8 mouse cellular contexts compared by ENCODE assay signal in the genomic region with DNA sequence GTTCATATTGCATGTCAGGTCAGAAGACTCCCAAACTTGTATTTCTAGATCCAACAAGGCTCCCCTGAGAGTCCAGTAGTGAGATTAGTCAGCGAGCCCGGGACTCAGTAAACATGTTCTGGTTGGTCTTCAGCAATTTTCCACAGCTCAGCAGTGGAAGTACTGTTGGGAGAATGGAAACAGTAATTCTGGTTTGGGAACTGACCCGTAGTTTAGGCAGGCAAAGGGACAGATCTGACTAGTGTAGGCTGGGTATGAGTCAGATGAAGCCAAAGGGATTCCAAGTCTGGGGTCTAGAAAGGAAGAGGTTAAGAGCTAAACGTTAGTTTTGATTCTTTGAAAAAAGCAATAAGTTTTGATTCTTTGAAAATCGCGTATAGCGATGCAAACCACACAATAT. TPM values are rescaled to one million over a fixed set of nuclear protein-coding genes. Genes with fewer than 3 reads are reported as not detected.
A peak's percentile ranks its signal among the peaks of the same experiment; 100 is the strongest.
DNase-seq lines count a peak whose midpoint lies in the region; ATAC-seq and TF ChIP-seq lines count a peak whose summit lies in the region.

No protein-coding gene starts in this region.

- no peak for DNase-seq in lung, postnatal 0 days (ENCODE audit: low spot score)
- no peak for DNase-seq in lung, adult 18-20 months
- DNase-seq in embryonic facial prominence, embryonic 14.5 days (ENCODE audit: low spot score) = peak; percentile 24
- no peak for DNase-seq in layer of hippocampus, adult 11-12 months (ENCODE audit: low spot score)
- no peak for DNase-seq in layer of hippocampus, postnatal 14 days (ENCODE audit: low spot score in 2 of 2)
- no peak for DNase-seq in right cerebral cortex, postnatal 10 days (ENCODE audit: low spot score in 2 of 2)

- H3K27ac ChIP-seq in lung, postnatal 0 days (ENCODE audit: low read length) = peak overlapping the region; percentile 92
- H3K27ac ChIP-seq in embryonic facial prominence, embryonic 14.5 days (replicated peaks; ENCODE audit: low read depth, low read length) = peak overlapping the region; percentile 87
- peak overlapping the region; percentile 72; the same call in 1 of the 2 replicates for H3K27ac ChIP-seq in hindbrain, embryonic 16.5 days (ENCODE audit: low read depth, low read length)
- H3K27ac ChIP-seq in neural tube, embryonic 12.5 days = no peak overlapping the region

- H3K36me3 ChIP-seq in lung, postnatal 0 days (ENCODE audit: insufficient read depth, low read length) = no peaks in the 10 kb centered on the region
- H3K36me3 ChIP-seq in embryonic facial prominence, embryonic 14.5 days (ENCODE audit: control insufficient read depth, insufficient read depth, low read length) = 0 out of 2 replicates have a peak, but pooled peaks cover 14% of the 10 kb centered on the region
- no peaks in the 10 kb centered on the region for H3K36me3 ChIP-seq in hindbrain, embryonic 16.5 days (ENCODE audit: control insufficient read depth, insufficient read depth, low read length)
- H3K36me3 ChIP-seq in neural tube, embryonic 12.5 days = 0 out of 2 replicates have a peak, but pooled peaks cover 3% of the 10 kb centered on the region

- H3K4me2 ChIP-seq in lung, postnatal 0 days (replicated peaks; ENCODE audit: low read depth, low read length) = peak overlapping the region; percentile 83
- peak overlapping the region; percentile 81 for H3K4me2 ChIP-seq in embryonic facial prominence, embryonic 14.5 days (ENCODE audit: low read depth, low read length)
- H3K4me2 ChIP-seq in hindbrain, embryonic 16.5 days (ENCODE audit: low read length) = peak overlapping the region; percentile 92
- H3K4me2 ChIP-seq in neural tube, embryonic 12.5 days (replicated peaks) = peak overlapping the region; percentile 94

- peak overlapping the region; percentile 92 for H3K4me3 ChIP-seq in lung, postnatal 0 days (ENCODE audit: low read depth, low read length)
- H3K4me3 ChIP-seq in embryonic facial prominence, embryonic 14.5 days (ENCODE audit: low read depth, low read length) = peak overlapping the region; percentile 76
- peak overlapping the region; percentile 65 for H3K4me3 ChIP-seq in hindbrain, embryonic 16.5 days (ENCODE audit: low read length)
- peak overlapping the region; percentile 94 for H3K4me3 ChIP-seq in neural tube, embryonic 12.5 days

- H3K9me3 ChIP-seq in lung, postnatal 0 days (ENCODE audit: low read length) = no peaks in the 10 kb centered on the region
- no peaks in the 10 kb centered on the region for H3K9me3 ChIP-seq in embryonic facial prominence, embryonic 14.5 days (ENCODE audit: control insufficient read depth, low read length)
- no peaks in the 10 kb centered on the region for H3K9me3 ChIP-seq in hindbrain, embryonic 16.5 days (ENCODE audit: control insufficient read depth, low read length)
- H3K9me3 ChIP-seq in neural tube, embryonic 12.5 days = no peaks in the 10 kb centered on the region

- 3% methylated on average over 7 of the region's 7 CpGs for WGBS in lung, postnatal 0 days
- WGBS in embryonic facial prominence, embryonic 14.5 days = 9% methylated on average over 7 of the region's 7 CpGs
- WGBS in hindbrain, embryonic 16.5 days = 15% methylated on average over 7 of the region's 7 CpGs
- WGBS in neural tube, embryonic 12.5 days = 16% methylated on average over 7 of the region's 7 CpGs

- TF ChIP-seq CTCF in lung, postnatal 0 days (IDR thresholded peaks at IDR 0.05) = no peak

- H3K27me3 ChIP-seq in lung, postnatal 0 days (replicated peaks; ENCODE audit: insufficient read depth, low read length) = no peaks in the 10 kb centered on the region
- H3K27me3 ChIP-seq in embryonic facial prominence, embryonic 14.5 days (replicated peaks; ENCODE audit: control insufficient read depth, insufficient read depth, low read length) = no peaks in the 10 kb centered on the region
- H3K27me3 ChIP-seq in hindbrain, embryonic 16.5 days (replicated peaks; ENCODE audit: control insufficient read depth, insufficient read depth, low read length) = no peaks in the 10 kb centered on the region; the same call in 1 of the 2 replicates
- H3K27me3 ChIP-seq in neural tube, embryonic 12.5 days (replicated peaks) = peaks cover 4% of the 10 kb centered on the region; the same call in 1 of the 2 replicates

- peaks cover 3% of the 10 kb centered on the region; the same call in 1 of the 2 replicates for H3K4me1 ChIP-seq in lung, postnatal 0 days (ENCODE audit: insufficient read depth, low read depth, low read length)
- H3K4me1 ChIP-seq in embryonic facial prominence, embryonic 14.5 days (ENCODE audit: control insufficient read depth, insufficient read depth, low read length) = peaks cover 6% of the 10 kb centered on the region
- H3K4me1 ChIP-seq in hindbrain, embryonic 16.5 days (ENCODE audit: control insufficient read depth, insufficient read depth, low read depth, low read length) = peaks cover 13% of the 10 kb centered on the region
- peaks cover 12% of the 10 kb centered on the region for H3K4me1 ChIP-seq in neural tube, embryonic 12.5 days

- peak overlapping the region; percentile 87; the same call in 1 of the 2 replicates for H3K9ac ChIP-seq in lung, postnatal 0 days (replicated peaks; ENCODE audit: low read depth)
- peak overlapping the region; percentile 89 for H3K9ac ChIP-seq in embryonic facial prominence, embryonic 14.5 days (ENCODE audit: low read depth, low read length)
- H3K9ac ChIP-seq in hindbrain, embryonic 16.5 days (ENCODE audit: low read depth, low read length) = peak overlapping the region; percentile 92
- peak overlapping the region; percentile 87 for H3K9ac ChIP-seq in neural tube, embryonic 12.5 days

- no peak for ATAC-seq in lung, postnatal 0 days
- no peak for ATAC-seq in embryonic facial prominence, embryonic 14.5 days (ENCODE audit: low read depth)
- ATAC-seq in hindbrain, embryonic 16.5 days = no peak
- no peak for ATAC-seq in neural tube, embryonic 12.5 days (ENCODE audit: low FRiP score, low read depth)

- no peak for TF ChIP-seq EP300 in lung, postnatal 0 days (IDR thresholded peaks at IDR 0.05)

RNA-seq across cellular contexts. Expression of a gene that starts 0.6 kb away (rescaled TPM):
- 121 and 133 TPM in 2 replicates for polyA plus RNA-seq in lung, postnatal 0 days (2015; fragmentation: Nextera tagmentation; extraction: Ambion mirVana)
- polyA plus RNA-seq in embryonic facial prominence, embryonic 14.5 days (2014; fragmentation: Nextera tagmentation; extraction: Ambion mirVana) = 111 and 116 TPM in 2 replicates
- 128 and 131 TPM in 2 replicates for polyA plus RNA-seq in hindbrain, embryonic 16.5 days (2015; fragmentation: Nextera tagmentation; extraction: Ambion mirVana)
- polyA plus RNA-seq in neural tube, embryonic 12.5 days (2016; fragmentation: Nextera tagmentation; extraction: Ambion mirVana) = 101 and 103 TPM in 2 replicates
- 10 to 100 TPM; 72.3 to 80.9 TPM for total RNA-seq in layer of hippocampus, postnatal 14 days (2021)

RNA-seq across cellular contexts. Expression of a gene that starts 7.1 kb away (rescaled TPM):
- 759 and 834 TPM in 2 replicates for polyA plus RNA-seq in lung, postnatal 0 days (2015; fragmentation: Nextera tagmentation; extraction: Ambion mirVana)
- 128 and 154 TPM in 2 replicates for polyA plus RNA-seq in embryonic facial prominence, embryonic 14.5 days (2014; fragmentation: Nextera tagmentation; extraction: Ambion mirVana)
- 100 and 108 TPM in 2 replicates for polyA plus RNA-seq in hindbrain, embryonic 16.5 days (2015; fragmentation: Nextera tagmentation; extraction: Ambion mirVana)
- polyA plus RNA-seq in neural tube, embryonic 12.5 days (2016; fragmentation: Nextera tagmentation; extraction: Ambion mirVana) = 73.4 and 79.4 TPM in 2 replicates
- total RNA-seq in layer of hippocampus, postnatal 14 days (2021) = 10 to 100 TPM; 74.0 to 75.7 TPM

RNA-seq across cellular contexts. Expression of a gene that starts 7.4 kb away (rescaled TPM):
- polyA plus RNA-seq in lung, postnatal 0 days (2015; fragmentation: Nextera tagmentation; extraction: Ambion mirVana) = 10.6 and 14.6 TPM in 2 replicates
- 10.7 and 11.9 TPM in 2 replicates for polyA plus RNA-seq in embryonic facial prominence, embryonic 14.5 days (2014; fragmentation: Nextera tagmentation; extraction: Ambion mirVana)
- 7.2 and 7.3 TPM in 2 replicates for polyA plus RNA-seq in hindbrain, embryonic 16.5 days (2015; fragmentation: Nextera tagmentation; extraction: Ambion mirVana)
- polyA plus RNA-seq in neural tube, embryonic 12.5 days (2016; fragmentation: Nextera tagmentation; extraction: Ambion mirVana) = 6.2 and 7.5 TPM in 2 replicates
- 1 to 10 TPM; 6.9 to 9.4 TPM for total RNA-seq in layer of hippocampus, postnatal 14 days (2021)

RNA-seq across cellular contexts. Expression of a gene that starts 25.9 kb away (rescaled TPM):
- 1.1 TPM in 2 replicates for polyA plus RNA-seq in lung, postnatal 0 days (2015; fragmentation: Nextera tagmentation; extraction: Ambion mirVana)
- 0.90 and 1.6 TPM in 2 replicates for polyA plus RNA-seq in embryonic facial prominence, embryonic 14.5 days (2014; fragmentation: Nextera tagmentation; extraction: Ambion mirVana)
- polyA plus RNA-seq in hindbrain, embryonic 16.5 days (2015; fragmentation: Nextera tagmentation; extraction: Ambion mirVana) = 0.83 and 1.0 TPM in 2 replicates
- 1.1 and 1.3 TPM in 2 replicates for polyA plus RNA-seq in neural tube, embryonic 12.5 days (2016; fragmentation: Nextera tagmentation; extraction: Ambion mirVana)
- total RNA-seq in layer of hippocampus, postnatal 14 days (2021) = under 1 TPM; 0.33 to 0.46 TPM

RNA-seq across cellular contexts. Expression of a gene that starts 26.0 kb away (rescaled TPM):
- polyA plus RNA-seq in lung, postnatal 0 days (2015; fragmentation: Nextera tagmentation; extraction: Ambion mirVana) = 159 and 166 TPM in 2 replicates
- 180 and 181 TPM in 2 replicates for polyA plus RNA-seq in embryonic facial prominence, embryonic 14.5 days (2014; fragmentation: Nextera tagmentation; extraction: Ambion mirVana)
- polyA plus RNA-seq in hindbrain, embryonic 16.5 days (2015; fragmentation: Nextera tagmentation; extraction: Ambion mirVana) = 226 and 232 TPM in 2 replicates
- polyA plus RNA-seq in neural tube, embryonic 12.5 days (2016; fragmentation: Nextera tagmentation; extraction: Ambion mirVana) = 201 and 213 TPM in 2 replicates
- 10 to 100 TPM; 82.2 to 93.7 TPM for total RNA-seq in layer of hippocampus, postnatal 14 days (2021)
